Mouse (Mus musculus) embryonic fibroblast, embryonic 13.5 days (primary cell): ENCODE results near the gene Gcm1. TPM values are rescaled to one million over a fixed set of nuclear protein-coding genes. Genes with fewer than 3 reads are reported as not detected.
A peak's percentile ranks its signal among the peaks of the same experiment; 100 is the strongest.

Experiments
- H3K27ac ChIP-seq: 2 replicates; pipeline ENCODE4 v1.5.1; 2012; ENCODE audit warnings: low read length, control low read depth, inconsistent platforms; ENCODE audit not compliant: insufficient read depth
- H3K4me1 ChIP-seq: 2 replicates; pipeline ENCODE4 v1.6.1; 2011; ENCODE audit warnings: low read length; ENCODE audit not compliant: control insufficient read depth, insufficient read depth
- H3K4me3 ChIP-seq: 2 replicates; pipeline ENCODE4 v1.5.1; 2011; ENCODE audit warnings: mild to moderate bottlenecking, control low read depth, low read length; ENCODE audit not compliant: insufficient read depth
- CTCF ChIP-seq: IDR thresholded peaks from 2 replicates; pipeline ENCODE4 v1.5.1; 2011; ENCODE audit warnings: mild to moderate bottlenecking, control low read depth, low read length, moderate library complexity, borderline replicate concordance; ENCODE audit not compliant: insufficient read depth
- POLR2A ChIP-seq: IDR thresholded peaks from 2 replicates; pipeline ENCODE4 v1.6.1; 2011; ENCODE audit warnings: low read depth, mild to moderate bottlenecking, control low read depth, low read length, moderate library complexity
- polyA plus RNA-seq: library from polyadenylated mRNA; stranded (reverse); fragments of >200 nt; gene quantifications from 2 replicates; pipeline ENCODE4 v1.2.4, GENCODE M21; 2011; ENCODE audit warnings: low read depth; ENCODE audit not compliant: missing spikeins, insufficient read length

Gene Gcm1
- not detected in 2 replicates for polyA plus RNA-seq

DNA sequence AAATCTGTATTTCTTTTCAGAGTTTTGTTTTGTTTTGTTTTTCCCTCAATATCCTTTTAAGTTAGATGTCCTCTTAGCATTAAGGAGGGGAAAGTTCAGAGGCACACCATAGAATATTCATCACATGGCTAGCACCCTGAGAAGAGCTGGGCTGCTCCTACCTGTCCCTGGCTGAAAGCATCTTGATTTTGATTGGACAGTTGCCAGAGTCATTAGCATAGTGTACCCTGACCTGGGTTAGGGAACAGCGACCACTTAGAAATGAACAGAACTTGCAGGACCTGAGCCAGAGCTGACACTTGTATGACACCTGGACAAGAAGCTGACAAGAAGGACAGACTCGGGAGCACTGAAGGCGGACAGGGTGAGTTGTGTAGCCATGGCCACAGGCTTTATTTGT is at the start of gene Gcm1:
Gene Gcm1, plus strand, starts transcription at position 248 of the 400 bp plus-strand sequence.
- no peak for TF ChIP-seq POLR2A
- TF ChIP-seq CTCF = no peak
- no peak within 1 kb of the TSS for H3K4me3 ChIP-seq
- no peak within 1 kb of the TSS for H3K27ac ChIP-seq
- H3K4me1 ChIP-seq = no peaks in the 10 kb centered on the region

DNA sequence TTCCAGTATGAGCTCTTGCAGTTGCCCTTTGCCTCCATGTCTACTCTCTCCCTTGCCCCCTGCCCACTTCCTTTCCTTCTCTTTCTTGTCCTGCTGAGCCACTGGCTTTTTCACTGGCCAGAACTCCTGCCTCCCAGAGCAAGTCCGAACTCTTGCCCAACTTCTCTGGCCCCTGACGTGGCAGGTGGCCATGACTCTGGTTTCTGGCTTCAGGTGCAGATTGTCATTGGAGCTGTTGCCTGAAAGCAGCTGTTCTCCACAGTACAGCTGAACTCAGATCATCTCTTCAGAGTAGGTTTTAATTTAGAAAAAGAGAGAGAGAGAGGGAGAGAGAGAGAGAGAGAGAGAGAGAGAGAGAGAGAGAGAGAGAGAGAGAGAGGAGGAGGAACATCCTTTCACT is 48.4 kb upstream of the Gcm1 start:
- no peak overlapping the region for H3K27ac ChIP-seq
- no peak for TF ChIP-seq POLR2A
- TF ChIP-seq CTCF = no peak
- no peaks in the 10 kb centered on the region for H3K4me1 ChIP-seq
- H3K4me3 ChIP-seq = no peak overlapping the region

DNA sequence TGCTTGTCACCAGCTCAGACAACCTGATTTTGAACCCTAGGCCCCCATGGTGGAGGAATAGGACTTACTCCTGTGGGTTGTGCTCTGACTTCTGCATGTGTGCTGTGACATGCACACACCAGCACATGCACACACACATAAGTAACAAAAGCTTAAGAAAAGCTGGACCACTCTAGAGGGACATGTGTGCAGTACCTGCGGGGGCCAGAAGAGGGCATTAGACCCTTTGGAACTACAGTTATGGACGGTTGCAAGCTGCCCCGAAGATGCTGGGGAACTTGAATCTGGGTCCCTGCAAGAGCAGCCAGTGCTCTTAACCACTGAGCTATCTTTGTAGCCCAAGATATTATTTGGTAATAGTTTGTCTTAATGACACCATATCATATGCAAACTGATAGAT is 46.2 kb upstream of the Gcm1 start:
- Histone ChIP-seq H3K4me1 (no peaks in the 10 kb centered on the region), H3K4me3 (no peak overlapping the region), H3K27ac (no peak overlapping the region)
- TF ChIP-seq CTCF (0 out of 2 replicates have a peak, but pooled peaks have one; percentile 1), POLR2A (no peak)

DNA sequence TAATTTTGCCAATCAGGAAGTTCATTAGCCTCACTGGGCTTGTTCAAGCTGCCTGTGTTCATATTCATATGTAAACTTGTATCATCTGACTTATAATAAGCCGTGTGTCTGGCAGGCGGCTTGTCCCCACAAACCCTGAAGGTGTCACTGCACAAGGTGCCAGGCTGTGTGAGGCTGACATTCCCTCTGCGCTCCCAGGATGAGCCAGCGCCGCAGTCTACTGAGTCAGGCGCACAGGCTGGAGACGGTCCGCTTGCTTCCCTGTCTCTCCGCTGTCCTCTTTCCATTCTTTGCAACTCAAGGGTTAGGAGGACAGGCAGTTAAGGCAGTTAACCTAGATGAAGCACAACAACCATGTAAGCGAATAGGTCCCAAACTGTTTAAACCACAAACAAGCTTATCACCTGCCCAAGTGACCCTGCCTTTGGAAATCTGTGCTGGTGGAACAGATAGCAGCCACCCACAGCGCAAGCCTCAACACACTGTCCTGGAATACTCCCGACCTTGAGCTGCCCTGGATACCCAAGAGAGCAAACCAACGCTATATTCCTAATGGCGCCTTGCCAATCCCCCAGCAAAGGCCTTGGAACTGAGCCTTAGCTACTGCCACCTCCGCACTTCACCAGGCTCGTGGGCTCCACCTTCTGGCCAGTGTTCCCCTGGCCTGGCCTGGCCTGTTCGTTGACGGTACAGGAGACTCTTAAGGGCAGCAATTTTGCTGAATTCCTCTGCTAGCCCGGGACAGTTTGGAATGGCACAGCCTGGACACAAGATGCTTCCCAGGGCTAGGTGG is 45.3 kb upstream of the Gcm1 start:
- H3K27ac ChIP-seq = no peak overlapping the region
- H3K4me3 ChIP-seq = no peak overlapping the region
- H3K4me1 ChIP-seq = no peaks in the 10 kb centered on the region
- TF ChIP-seq CTCF = peak; percentile 95
- TF ChIP-seq POLR2A = no peak

DNA sequence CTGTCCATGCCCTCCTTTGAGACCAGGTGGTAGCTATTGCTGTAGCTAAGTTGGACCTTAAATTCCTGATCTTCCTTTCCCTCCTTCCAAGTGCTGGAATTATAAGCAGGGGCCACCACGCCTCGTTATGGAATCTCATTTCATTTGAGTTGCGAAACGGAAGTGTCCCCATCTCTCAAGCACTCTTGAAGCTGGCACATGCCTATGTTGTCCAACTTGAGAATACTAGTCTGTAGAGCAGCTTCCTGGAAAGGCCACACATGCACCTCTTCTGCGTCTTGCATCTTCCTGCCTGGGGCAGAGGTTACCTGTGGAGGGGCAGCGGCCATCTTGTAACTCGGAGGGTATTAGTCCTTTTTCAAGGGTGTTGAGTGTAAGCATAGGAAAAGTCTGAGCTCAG is 42.3 kb upstream of the Gcm1 start:
- Histone ChIP-seq H3K4me1 (no peaks in the 10 kb centered on the region), H3K4me3 (no peak overlapping the region), H3K27ac (no peak overlapping the region)
- TF ChIP-seq CTCF = no peak
- TF ChIP-seq POLR2A = no peak

DNA sequence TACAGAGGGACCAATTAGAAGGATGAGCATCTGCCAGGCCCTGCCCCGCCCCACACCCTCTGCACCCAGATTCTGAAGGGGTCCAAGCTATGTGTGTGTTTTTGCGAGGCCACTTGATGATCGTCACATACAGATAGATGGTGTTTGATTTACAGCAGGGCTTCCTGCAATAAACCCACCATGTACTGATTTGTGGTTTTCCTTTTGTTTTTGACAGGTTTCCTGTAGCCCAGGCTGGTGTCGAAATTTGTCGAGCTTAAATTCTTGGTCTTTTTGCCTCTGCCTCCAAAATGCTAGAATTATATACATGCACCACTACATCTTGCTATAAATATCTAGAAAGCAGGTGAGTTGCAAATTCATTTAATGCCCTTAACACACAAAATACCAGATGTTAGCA is 41.5 kb upstream of the Gcm1 start:
- TF ChIP-seq POLR2A (no peak), CTCF (no peak)
- Histone ChIP-seq H3K4me3 (no peak overlapping the region), H3K4me1 (no peaks in the 10 kb centered on the region), H3K27ac (no peak overlapping the region)

DNA sequence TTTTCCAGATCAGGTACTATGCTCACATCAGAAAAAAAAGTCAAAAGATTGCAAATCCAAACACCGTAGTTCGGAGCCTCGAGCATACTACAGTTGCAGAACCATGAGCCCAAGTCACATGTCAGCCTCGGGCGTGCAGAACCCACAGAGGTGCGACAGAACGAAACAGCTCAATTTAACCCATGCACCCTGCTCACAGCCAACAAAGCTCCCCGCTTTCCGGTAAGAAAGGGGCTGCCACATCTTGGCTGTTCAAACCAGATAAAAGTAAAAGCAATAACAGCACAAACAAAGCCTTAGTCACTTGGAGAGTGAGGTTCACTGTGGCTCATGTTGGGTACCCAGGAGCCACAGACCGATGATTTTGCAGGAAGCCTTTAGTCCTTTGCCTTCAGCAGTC is 41.0 kb upstream of the Gcm1 start:
- Histone ChIP-seq H3K27ac (no peak overlapping the region), H3K4me1 (no peaks in the 10 kb centered on the region), H3K4me3 (no peak overlapping the region)
- no peak for TF ChIP-seq CTCF
- TF ChIP-seq POLR2A = no peak

DNA sequence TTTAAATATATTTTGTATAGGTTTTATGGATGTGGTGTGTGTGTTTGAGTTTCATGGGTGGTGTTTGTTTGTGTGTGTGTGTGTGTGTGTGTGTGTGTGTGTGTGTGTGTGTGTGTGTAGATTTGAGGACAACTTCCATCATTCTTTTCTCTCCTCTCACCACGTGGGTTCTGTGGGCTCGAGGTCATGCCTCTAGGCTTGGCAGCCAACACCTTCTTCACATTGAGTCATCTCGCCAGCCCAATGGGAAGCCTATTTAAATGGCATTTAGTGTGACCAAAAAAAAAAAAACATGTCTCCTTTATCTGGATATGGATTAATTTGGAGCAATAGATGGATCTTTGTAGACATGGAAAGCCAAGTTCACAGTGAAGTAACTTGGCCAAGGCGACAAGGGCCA is 39.7 kb upstream of the Gcm1 start:
- Histone ChIP-seq H3K4me1 (no peaks in the 10 kb centered on the region), H3K27ac (peak overlapping the region; percentile 58), H3K4me3 (no peak overlapping the region)
- TF ChIP-seq CTCF = no peak

DNA sequence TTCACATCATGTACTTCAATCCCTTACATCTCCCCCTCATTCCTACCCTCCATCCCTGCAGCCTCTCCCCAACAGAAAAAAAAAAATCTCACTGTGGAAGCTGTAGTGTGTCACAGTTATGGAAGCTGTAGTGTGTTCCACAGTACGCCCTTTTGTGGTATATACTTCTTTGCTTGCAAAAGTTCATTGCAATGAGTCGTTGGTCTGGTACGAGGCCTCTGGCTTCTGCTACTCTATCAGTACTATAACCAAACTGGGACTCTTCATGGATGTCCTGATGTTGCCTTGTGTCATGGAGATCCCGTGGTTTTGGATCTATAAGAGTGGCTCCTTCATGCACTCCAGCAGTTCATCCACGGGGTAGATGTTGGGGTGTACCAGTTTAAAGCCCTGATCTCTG is 39.0 kb upstream of the Gcm1 start:
- peak overlapping the region; percentile 58 for H3K27ac ChIP-seq
- no peaks in the 10 kb centered on the region for H3K4me1 ChIP-seq
- H3K4me3 ChIP-seq = no peak overlapping the region
- TF ChIP-seq POLR2A = no peak
- no peak for TF ChIP-seq CTCF

DNA sequence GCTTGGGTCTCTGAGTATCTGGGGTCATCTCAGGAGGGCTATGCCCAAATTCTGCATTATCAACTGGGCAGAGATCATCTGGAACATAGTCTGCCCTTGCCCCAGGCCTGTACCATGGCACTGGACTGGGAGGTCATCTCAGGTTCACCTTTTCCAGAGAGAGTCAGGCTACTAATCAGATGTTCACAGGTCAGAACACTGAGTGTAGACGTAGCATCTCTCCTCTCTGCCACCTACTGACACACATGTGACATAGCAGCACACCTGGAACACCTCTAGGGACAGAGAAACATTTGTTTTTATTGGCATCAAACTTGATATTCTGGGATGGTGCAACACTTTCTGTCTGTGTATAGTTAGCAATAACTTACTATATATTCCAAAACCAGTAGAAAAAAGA is 37.9 kb upstream of the Gcm1 start:
- Histone ChIP-seq H3K4me3 (no peak overlapping the region), H3K4me1 (no peaks in the 10 kb centered on the region), H3K27ac (no peak overlapping the region)
- TF ChIP-seq POLR2A = no peak
- TF ChIP-seq CTCF = no peak
